Mouse (Mus musculus) hindbrain, embryonic 14.5 days (tissue): ENCODE data around the gene Cmtr1. TPM values are rescaled to one million over a fixed set of nuclear protein-coding genes. Genes with fewer than 3 reads are reported as not detected.

Experiments
- ATAC-seq: fragments of 200-750 bp; cut with Nextera tagmentation; 2 replicates; pipeline ENCODE4 v1.8.0; 2017; ENCODE audit warnings: moderate number of reproducible peaks, mild to moderate bottlenecking, moderate TSS enrichment, moderate library complexity; ENCODE audit not compliant: low FRiP score
- DNase-seq: peaks from one replicate; pipeline ENCODE4 v3.0.0-alpha.2; 2015; ENCODE audit warnings: low spot score
- H3K27ac ChIP-seq: fragments of 300-500 bp; sonication (generic); 2 replicates; pipeline ENCODE4 v1.5.1; 2014; ENCODE audit warnings: mild to moderate bottlenecking, moderate library complexity
- H3K27me3 ChIP-seq: fragments of 300-500 bp; sonication (generic); 2 replicates; pipeline ENCODE4 v1.6.1; 2014; ENCODE audit warnings: mild to moderate bottlenecking, low read length, mixed read lengths; ENCODE audit not compliant: control insufficient read depth, insufficient read depth
- H3K36me3 ChIP-seq: fragments of 300-500 bp; sonication (generic); replicated peaks from 2 replicates; pipeline ENCODE4 v1.6.1; 2014; ENCODE audit not compliant: control insufficient read depth, insufficient read depth
- H3K4me1 ChIP-seq: fragments of 300-500 bp; sonication (generic); replicated peaks from 2 replicates; pipeline ENCODE4 v1.6.1; 2014; ENCODE audit warnings: antibody characterized with exemption, low read length, mixed read lengths; ENCODE audit not compliant: control insufficient read depth, insufficient read depth
- H3K4me2 ChIP-seq: fragments of 300-500 bp; sonication (generic); replicated peaks from 2 replicates; pipeline ENCODE4 v1.6.1; 2014; ENCODE audit warnings: mild to moderate bottlenecking, moderate library complexity
- H3K4me3 ChIP-seq: fragments of 300-500 bp; sonication (generic); replicated peaks from 2 replicates; pipeline ENCODE4 v1.5.1; 2014; ENCODE audit warnings: mild to moderate bottlenecking, low read length
- H3K9ac ChIP-seq: fragments of 300-500 bp; sonication (generic); 2 replicates; pipeline ENCODE4 v1.6.1; 2014
- H3K9me3 ChIP-seq: fragments of 300-500 bp; sonication (generic); 2 replicates; pipeline ENCODE4 v1.6.1; 2016; ENCODE audit warnings: low read length; ENCODE audit not compliant: control insufficient read depth
- WGBS: fragments of 180-500 bp; shearing (Covaris S2); extraction: QIAGEN DNeasy Blood & Tissue Kit; methylation state at CpG from one replicate; pipeline ENCODE4 v1.1.7; 2014; 5-methylcytosine and 5-hydroxymethylcytosine counted together
- polyA plus RNA-seq: library from polyadenylated mRNA; unstranded; fragments of >200 nt; fragmentation: Nextera tagmentation; extraction: Ambion mirVana; gene quantifications from 2 replicates; pipeline ENCODE4 v1.2.1, GENCODE M21; 2014

The Cmtr1 gene
- polyA plus RNA-seq, 1 experiment from 2014 or later, result 103 TPM

DNA sequence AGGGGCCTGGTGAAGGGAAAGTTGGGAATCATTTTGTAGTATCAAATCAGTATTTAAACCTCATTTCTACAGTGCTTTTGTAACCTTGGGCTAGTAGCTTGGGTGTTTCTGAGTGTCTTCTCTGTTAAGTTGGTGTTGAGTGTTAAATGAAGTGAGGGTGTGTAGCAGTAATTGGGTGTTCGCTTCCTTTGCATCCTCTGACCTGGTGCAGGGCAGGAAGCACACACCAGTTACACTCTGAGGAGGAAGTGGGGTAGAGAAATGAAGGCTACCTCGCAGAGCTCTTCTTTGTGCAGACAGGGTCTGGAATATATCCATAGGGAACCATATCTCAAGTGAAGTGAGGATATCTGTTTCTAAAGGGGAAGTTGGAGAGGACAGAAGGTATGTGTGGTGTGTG, 20.5 kb downstream of the Cmtr1 start:
- WGBS, result 89% methylated on average over 2 of the region's 2 CpGs

GRCm38 (mm10) chr17:29681669-29682068, 21.3 kb downstream of the Cmtr1 start:
- H3K36me3 ChIP-seq, result peaks cover 94% of the 10 kb centered on the region
- H3K4me3 ChIP-seq, result no peak overlapping the region
- no peak overlapping the region for H3K27ac ChIP-seq
- H3K9me3 ChIP-seq, result no peaks in the 10 kb centered on the region
- H3K4me2 ChIP-seq, result no peak overlapping the region
- 97% methylated on average over 9 of the region's 9 CpGs for WGBS
- no peaks in the 10 kb centered on the region for H3K4me1 ChIP-seq
- H3K27me3 ChIP-seq, result no peaks in the 10 kb centered on the region
- DNase-seq (no peak), ATAC-seq (no peak)
- no peak overlapping the region for H3K9ac ChIP-seq

More for the DNA sequence above, 20.5 kb downstream of the Cmtr1 start:
- Histone ChIP-seq H3K4me1 (no peaks in the 10 kb centered on the region), H3K9ac (no peak overlapping the region), H3K4me2 (no peak overlapping the region), H3K27ac (peak overlapping the region; percentile 44; the same call in 1 of the 2 replicates), H3K27me3 (no peaks in the 10 kb centered on the region), H3K4me3 (no peak overlapping the region), H3K9me3 (no peaks in the 10 kb centered on the region), H3K36me3 (peaks cover 95% of the 10 kb centered on the region)
- ATAC-seq (no peak), DNase-seq (no peak)

DNA sequence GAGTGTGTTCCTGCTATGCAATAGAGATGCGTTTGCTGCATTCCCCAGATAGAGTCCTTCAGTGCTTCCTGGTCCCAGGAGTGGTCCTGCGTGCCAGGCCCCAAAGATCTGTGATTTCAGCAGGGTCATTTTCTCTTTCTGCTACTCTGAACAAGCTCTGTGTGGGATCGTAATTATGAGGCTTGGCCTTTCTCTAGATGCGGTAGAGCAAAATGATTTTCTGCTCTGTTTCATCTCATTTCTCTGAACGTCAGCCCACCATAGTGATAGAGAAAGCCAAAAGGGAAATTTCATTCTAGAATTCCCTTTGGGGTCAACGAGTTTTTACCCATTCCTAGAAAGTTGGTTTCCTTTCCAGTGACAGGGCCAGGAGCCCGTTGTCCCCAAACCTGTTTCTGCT, 21.9 kb downstream of the Cmtr1 start:
- WGBS, result 78% methylated on average over 7 of the region's 7 CpGs
- Histone ChIP-seq H3K27me3 (no peaks in the 10 kb centered on the region), H3K4me1 (no peaks in the 10 kb centered on the region), H3K9me3 (no peaks in the 10 kb centered on the region), H3K4me3 (no peak overlapping the region), H3K4me2 (no peak overlapping the region), H3K27ac (no peak overlapping the region), H3K36me3 (peaks cover 94% of the 10 kb centered on the region), H3K9ac (no peak overlapping the region)
- DNase-seq (no peak), ATAC-seq (no peak)

DNA sequence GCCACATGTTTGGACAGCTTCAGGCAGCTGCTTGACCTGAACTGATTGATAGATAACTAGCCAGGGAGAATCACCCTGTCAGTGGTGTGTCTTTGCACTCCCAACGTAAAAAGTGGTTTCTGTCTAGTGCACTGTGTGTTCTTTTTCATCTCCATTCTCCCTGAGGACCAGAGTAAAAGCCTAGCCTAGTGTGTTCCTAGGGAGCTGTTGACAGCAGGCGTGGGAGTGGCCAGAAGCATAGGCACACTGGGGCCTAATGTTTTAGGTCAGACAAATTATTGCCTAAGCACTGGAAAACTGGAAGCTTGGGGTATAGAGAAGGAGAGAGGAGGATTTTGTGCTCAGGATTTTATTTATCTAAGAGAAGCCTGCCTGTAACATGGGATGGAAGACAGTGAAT, 22.7 kb downstream of the Cmtr1 start:
- Histone ChIP-seq H3K4me1 (no peaks in the 10 kb centered on the region), H3K4me3 (no peak overlapping the region), H3K9ac (no peak overlapping the region), H3K36me3 (peaks cover 94% of the 10 kb centered on the region), H3K27me3 (no peaks in the 10 kb centered on the region), H3K4me2 (no peak overlapping the region), H3K27ac (no peak overlapping the region), H3K9me3 (no peaks in the 10 kb centered on the region)
- DNase-seq (no peak), ATAC-seq (no peak)
- 81% methylated on average over 2 of the region's 2 CpGs for whole genome bisulfite sequencing

- Histone ChIP-seq H3K27me3 (no peaks in the 10 kb centered on the region), H3K4me2 (no peak overlapping the region), H3K27ac (no peak overlapping the region), H3K36me3 (peaks cover 91% of the 10 kb centered on the region), H3K4me1 (no peaks in the 10 kb centered on the region), H3K9ac (no peak overlapping the region), H3K9me3 (no peaks in the 10 kb centered on the region), H3K4me3 (no peak overlapping the region)
- WGBS, result 92% methylated on average over 4 of the region's 4 CpGs
- DNase-seq (no peak), ATAC-seq (no peak)
Observed at GRCm38 (mm10) chr17:29684275-29684674, 23.9 kb downstream of the Cmtr1 start.

- WGBS, result 95% methylated on average over 5 of the region's 5 CpGs
- no peaks in the 10 kb centered on the region for H3K9me3 ChIP-seq
- no peaks in the 10 kb centered on the region for H3K4me1 ChIP-seq
- peaks cover 93% of the 10 kb centered on the region for H3K36me3 ChIP-seq
- no peak overlapping the region for H3K4me3 ChIP-seq
- ATAC-seq (no peak), DNase-seq (no peak)
- H3K27ac ChIP-seq, result no peak overlapping the region
- H3K27me3 ChIP-seq, result no peaks in the 10 kb centered on the region
- no peak overlapping the region for H3K4me2 ChIP-seq
- H3K9ac ChIP-seq, result no peak overlapping the region
Observed at GRCm38 (mm10) chr17:29686771-29687170, 26.4 kb downstream of the Cmtr1 start.

- ATAC-seq, result no peak
- Histone ChIP-seq H3K9me3 (no peaks in the 10 kb centered on the region), H3K4me2 (no peak overlapping the region), H3K4me1 (no peaks in the 10 kb centered on the region), H3K27ac (no peak overlapping the region), H3K27me3 (no peaks in the 10 kb centered on the region), H3K36me3 (peaks cover 87% of the 10 kb centered on the region), H3K4me3 (no peak overlapping the region), H3K9ac (no peak overlapping the region)
- no peak for DNase-seq
- WGBS, result 66% methylated on average over 6 of the region's 6 CpGs
Observed at GRCm38 (mm10) chr17:29687373-29687772, 27.0 kb downstream of the Cmtr1 start.

- H3K27ac ChIP-seq, result no peak overlapping the region
- ATAC-seq, result no peak
- DNase-seq, result no peak
- H3K4me3 ChIP-seq, result no peak overlapping the region
- WGBS, result 92% methylated on average over 10 of the region's 10 CpGs
- no peaks in the 10 kb centered on the region for H3K4me1 ChIP-seq
- H3K36me3 ChIP-seq, result peaks cover 82% of the 10 kb centered on the region
- H3K27me3 ChIP-seq, result no peaks in the 10 kb centered on the region
- H3K9me3 ChIP-seq, result no peaks in the 10 kb centered on the region
- no peak overlapping the region for H3K9ac ChIP-seq
- H3K4me2 ChIP-seq, result no peak overlapping the region
Observed at GRCm38 (mm10) chr17:29688610-29689009, 28.2 kb downstream of the Cmtr1 start.

- Histone ChIP-seq H3K9me3 (no peaks in the 10 kb centered on the region), H3K36me3 (peaks cover 83% of the 10 kb centered on the region)
- 85% methylated on average over 6 of the region's 6 CpGs for WGBS
Observed at GRCm38 (mm10) chr17:29690257-29690656, 29.9 kb downstream of the Cmtr1 start.

GRCm38 (mm10) chr17:29692827-29693226, 32.4 kb downstream of the Cmtr1 start:
- Histone ChIP-seq H3K4me3 (no peak overlapping the region), H3K4me1 (no peaks in the 10 kb centered on the region), H3K9me3 (no peaks in the 10 kb centered on the region), H3K27ac (no peak overlapping the region), H3K9ac (no peak overlapping the region), H3K4me2 (no peak overlapping the region), H3K27me3 (no peaks in the 10 kb centered on the region), H3K36me3 (peaks cover 81% of the 10 kb centered on the region)
- DNase-seq (no peak), ATAC-seq (no peak)
- 86% methylated on average over 2 of the region's 2 CpGs for WGBS

More at GRCm38 (mm10) chr17:29690257-29690656, 29.9 kb downstream of the Cmtr1 start:
- DNase-seq (no peak), ATAC-seq (no peak)
- Histone ChIP-seq H3K4me3 (no peak overlapping the region), H3K27me3 (no peaks in the 10 kb centered on the region), H3K27ac (no peak overlapping the region), H3K4me2 (no peak overlapping the region), H3K4me1 (no peaks in the 10 kb centered on the region), H3K9ac (no peak overlapping the region)
